21 mouse cellular contexts compared by ENCODE assay signal in the genomic region with DNA sequence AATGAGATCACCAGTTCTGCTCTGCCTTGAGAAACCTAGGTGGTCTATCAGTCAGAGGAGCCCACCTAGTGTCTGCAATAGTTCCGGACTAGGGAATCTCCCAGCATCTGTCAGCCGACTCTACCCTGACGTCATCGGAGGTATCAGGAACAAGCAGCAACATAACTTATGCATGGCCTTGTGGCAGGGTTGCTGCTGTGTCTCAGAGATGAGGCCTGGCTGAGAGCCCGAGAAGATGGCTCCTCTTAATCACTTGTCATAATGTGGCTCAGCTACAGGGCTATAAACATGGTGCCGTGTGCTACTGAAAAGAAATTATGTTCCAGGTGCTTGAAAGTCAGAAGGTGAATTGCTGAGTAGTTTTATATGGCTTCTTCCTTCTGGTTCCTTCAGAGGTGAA. TPM values are rescaled to one million over a fixed set of nuclear protein-coding genes. Genes with fewer than 3 reads are reported as not detected.
"Had no signal": no experiment of that assay in that cellular context is flagged by ENCODE, and none has a peak within 500 bp of the region (broad histone marks: within the 10 kb centered on the region; RNA-seq: fewer than 3 reads in every experiment).

No protein-coding gene starts in this region.

- DNase-seq: gastrocnemius, postnatal 14 days; gastrocnemius, postnatal 36 days; heart, adult 18-20 months; heart, postnatal 14 days; heart, postnatal 36 days; kidney, adult 11 months; kidney, adult 2 months; kidney, adult 9 months; kidney, postnatal 14 days; kidney, postnatal 36 days; layer of hippocampus, adult 9-11 months; layer of hippocampus, postnatal 36 days; liver; liver, embryonic 13.5 days had no signal

RNA-seq across cellular contexts. Expression of a gene that starts 7.8 kb away (rescaled TPM):
- total RNA-seq: gastrocnemius, adult 18-20 months; gastrocnemius, adult 8-10 months; gastrocnemius, postnatal 36 days; heart, adult 18-20 months; heart, postnatal 14 days; heart, postnatal 36 days; hematopoietic stem cell, adult 5-6 weeks had no signal
- polyA plus RNA-seq: heart, embryonic 11.5 days; heart, postnatal 0 days; limb, embryonic 10.5 days; liver, embryonic 13.5 days; liver, embryonic 15.5 days had no signal
